Mouse (Mus musculus): ENCODE results near the gene Tia1. TPM values are rescaled to one million over a fixed set of nuclear protein-coding genes. Genes with fewer than 3 reads are reported as not detected.

Tia1 gene
- total RNA-seq, 2 experiments from 2014 or later = 18.1 to 26.4 TPM

- DNase-seq = no peak
- intact Hi-C loops (cut with DNase I) = no loop called here
Observed at GRCm38 (mm10) chr6:86419239-86419638, 15.2 kb downstream of the Tia1 start.

DNA sequence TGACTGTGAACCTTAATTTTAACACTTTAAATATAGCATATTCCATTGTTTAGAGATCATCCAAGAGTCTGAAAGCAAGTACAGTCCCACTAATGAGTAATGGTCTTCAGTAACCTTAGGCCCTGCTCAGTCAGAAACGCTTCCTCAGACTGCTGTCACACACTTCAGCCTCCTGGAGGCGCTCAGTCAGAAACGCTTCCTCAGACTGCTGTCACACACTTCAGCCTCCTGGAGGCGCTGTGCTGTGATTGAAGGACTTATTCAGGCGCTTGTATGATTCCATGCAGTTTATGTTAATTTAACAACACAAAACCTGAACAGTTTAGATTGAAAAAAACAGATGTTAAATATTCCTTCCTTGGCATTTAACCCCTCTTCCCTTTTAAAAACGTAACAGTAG lies 16.5 kb downstream of the Tia1 start:
- intact Hi-C loops (cut with DNase I) = no loop called here
- DNase-seq = no peak

DNA sequence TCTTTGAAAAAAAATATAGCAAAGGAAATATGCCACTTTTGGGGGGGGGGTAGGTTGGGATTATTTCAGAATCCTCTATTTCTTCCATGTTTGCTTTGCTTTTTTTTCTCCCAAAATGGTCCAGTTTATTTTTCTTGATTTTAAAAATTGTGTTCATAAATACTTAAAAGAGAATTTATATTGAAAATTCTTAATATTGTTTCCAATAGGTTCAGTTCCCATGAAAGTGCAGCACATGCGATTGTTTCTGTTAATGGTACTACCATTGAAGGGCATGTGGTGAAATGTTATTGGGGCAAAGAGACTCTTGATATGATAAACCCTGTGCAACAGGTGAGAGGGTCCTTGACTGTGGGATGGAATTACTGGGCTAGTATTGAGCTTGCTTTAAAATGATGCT lies 22.3 kb downstream of the Tia1 start, which contains the start of gene Gm44790:
TSS of gene Gm44790 (plus strand) at position 301 of the 400 bp plus-strand sequence.
- intact Hi-C loops (cut with DNase I) = no loop called here
- DNase-seq = no peak

GRCm38 (mm10) chr6:86431531-86431930 lies 27.5 kb downstream of the Tia1 start:
- intact Hi-C loops (cut with DNase I) = no loop called here
- no peak for DNase-seq

DNA sequence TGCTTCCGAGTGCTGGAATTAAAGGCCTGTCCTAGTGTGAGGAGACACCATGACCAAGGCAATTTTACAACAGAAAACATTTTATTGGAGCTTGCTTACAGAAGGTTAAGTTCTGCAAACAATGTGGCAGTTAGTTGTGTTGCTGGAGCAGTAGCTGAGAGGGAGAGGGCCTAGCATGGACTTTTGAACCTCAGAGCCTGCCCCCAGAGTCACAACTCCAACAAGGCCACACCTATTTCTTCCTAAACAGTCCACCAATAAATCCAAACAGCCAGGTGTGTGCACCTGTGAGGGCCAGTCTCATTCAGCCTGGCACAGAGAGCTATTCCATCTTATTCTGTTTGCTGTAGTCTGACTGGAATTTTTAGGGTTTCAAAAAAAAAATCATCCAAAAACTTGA lies 29.7 kb downstream of the Tia1 start:
- intact Hi-C loops (cut with DNase I) = no loop called here
- DNase-seq = no peak

DNA sequence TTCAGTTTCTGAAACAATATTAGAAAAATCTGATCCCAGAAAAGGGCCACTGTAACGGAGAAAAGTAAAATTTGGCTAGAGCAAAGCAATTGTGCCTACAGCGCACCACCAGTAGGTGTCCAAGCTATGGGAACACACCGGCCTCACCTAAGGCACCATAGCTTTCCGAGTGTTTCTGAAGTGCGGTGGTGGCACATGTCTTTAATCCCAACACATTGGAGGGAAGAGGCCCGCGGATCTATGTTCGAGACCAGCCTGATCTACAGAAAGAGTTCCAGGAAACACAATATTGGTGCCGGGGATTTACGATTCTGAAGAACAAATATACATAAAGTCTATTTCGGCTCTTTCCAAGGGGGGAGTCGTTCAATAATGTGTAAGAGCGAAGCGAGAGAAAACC lies 33.7 kb downstream of the Tia1 start:
- intact Hi-C loops (cut with DNase I) = loop anchor here (1.0 to 2.0 kb wide), 5 partner anchors 33 to 233 kb away; partner anchors contain the start of genes Fam136a and Tia1

DNA sequence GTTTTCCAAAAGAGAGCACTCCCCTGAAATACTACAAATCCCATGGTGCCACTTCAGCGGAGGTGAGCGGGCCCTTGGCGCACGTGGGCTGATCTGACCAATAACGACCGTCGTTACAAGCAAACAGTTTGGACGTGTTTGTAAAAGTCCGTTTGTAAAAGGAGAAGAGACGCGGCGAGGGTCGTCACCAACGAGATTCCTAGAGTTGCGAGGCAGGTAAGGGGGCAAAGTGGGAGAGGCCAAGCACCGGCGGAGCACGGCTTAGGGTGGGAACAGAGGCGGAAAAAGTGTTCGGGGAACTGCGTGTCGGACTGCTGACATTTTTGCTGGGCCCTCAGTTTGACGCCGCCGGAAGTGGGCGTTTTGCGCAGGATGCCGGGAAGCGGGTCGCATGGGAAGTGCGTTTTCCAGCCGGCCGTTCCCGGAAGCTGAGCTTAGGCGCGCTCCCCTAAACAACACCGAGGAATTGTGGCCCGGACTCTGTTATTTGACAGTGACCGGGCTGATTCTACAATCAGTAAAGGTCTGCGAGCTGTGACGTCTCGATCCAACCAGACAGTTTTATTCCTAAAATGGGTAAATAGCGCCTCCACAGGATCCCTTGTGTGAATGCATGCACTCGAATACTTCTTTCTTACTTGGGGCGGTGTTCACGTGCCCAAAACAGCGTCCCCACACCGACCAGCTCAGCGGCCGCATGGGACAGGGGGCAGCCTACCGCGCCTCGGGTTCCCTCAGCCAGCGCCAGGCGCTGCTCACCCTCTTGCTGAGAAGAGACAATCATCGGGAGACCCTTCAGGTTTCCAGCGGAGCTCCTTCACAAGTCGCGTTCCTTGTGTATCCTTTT lies 34.5 kb downstream of the Tia1 start, which contains the start of gene C87436:
TSS of gene C87436 (plus strand) at position 103 of the 847 bp plus-strand sequence.
- DNase-seq = peak; percentile 96 to 98
- intact Hi-C loops (cut with DNase I) = loop anchor here (1.0 to 2.0 kb wide), 5 partner anchors 32 to 232 kb away; partner anchors contain the start of genes Fam136a and Tia1

More for the DNA sequence above, 33.7 kb downstream of the Tia1 start:
- peak in 1 of 2 experiments; percentile 41 for DNase-seq

GRCm38 (mm10) chr6:86439119-86439496 lies 35.1 kb downstream of the Tia1 start:
- intact Hi-C loops (cut with DNase I) = loop anchor here (2.0 kb wide), 4 partner anchors 32 to 232 kb away; partner anchors contain the start of genes Fam136a and Tia1
- DNase-seq = no peak

GRCm38 (mm10) chr6:86439531-86439930 lies 35.5 kb downstream of the Tia1 start:
- intact Hi-C loops (cut with DNase I) = loop anchor here (2.0 kb wide), 4 partner anchors 31 to 231 kb away; partner anchors contain the start of genes Fam136a and Tia1
- no peak for DNase-seq

DNA sequence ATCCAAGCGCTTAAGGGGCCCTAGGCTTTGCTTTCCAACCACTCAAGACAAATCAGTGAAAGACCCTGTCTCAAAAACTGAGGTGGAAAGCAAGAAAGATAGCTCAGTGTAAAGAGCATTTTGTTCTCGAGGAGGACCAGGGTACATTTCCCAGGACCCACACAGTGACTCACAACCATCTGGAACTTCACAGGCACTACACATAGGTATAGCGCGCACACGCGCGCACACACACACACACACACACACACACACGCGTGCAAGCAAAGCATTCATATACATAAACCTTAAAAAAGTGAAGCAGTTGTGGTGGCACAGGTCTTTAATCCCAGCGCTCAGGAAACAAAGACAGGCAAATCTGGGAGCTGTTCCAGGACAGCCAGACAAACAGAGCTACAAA lies 37.6 kb downstream of the Tia1 start:
- DNase-seq = no peak
- intact Hi-C loops (cut with DNase I) = no loop called here

DNA sequence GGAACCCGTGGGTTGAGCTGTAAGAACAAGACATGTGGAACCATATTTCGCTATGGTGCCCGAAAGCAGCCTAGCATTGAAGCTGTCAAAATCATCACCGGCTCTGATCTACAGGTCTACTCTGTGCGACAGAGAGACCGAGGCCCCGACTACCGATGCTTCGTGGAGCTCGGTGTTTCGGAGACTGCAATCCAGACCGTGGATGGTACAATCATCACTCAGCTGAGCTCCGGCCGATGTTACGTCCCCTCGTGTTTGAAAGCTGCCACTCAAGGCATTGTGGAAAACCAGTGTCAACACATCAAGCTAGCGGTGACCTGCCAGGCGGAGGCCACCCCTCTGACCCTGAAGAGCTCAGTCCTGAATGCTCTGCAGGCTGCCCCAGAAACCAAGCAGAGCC lies 41.5 kb downstream of the Tia1 start:
- intact Hi-C loops (cut with DNase I) = no loop called here
- no peak for DNase-seq

DNA sequence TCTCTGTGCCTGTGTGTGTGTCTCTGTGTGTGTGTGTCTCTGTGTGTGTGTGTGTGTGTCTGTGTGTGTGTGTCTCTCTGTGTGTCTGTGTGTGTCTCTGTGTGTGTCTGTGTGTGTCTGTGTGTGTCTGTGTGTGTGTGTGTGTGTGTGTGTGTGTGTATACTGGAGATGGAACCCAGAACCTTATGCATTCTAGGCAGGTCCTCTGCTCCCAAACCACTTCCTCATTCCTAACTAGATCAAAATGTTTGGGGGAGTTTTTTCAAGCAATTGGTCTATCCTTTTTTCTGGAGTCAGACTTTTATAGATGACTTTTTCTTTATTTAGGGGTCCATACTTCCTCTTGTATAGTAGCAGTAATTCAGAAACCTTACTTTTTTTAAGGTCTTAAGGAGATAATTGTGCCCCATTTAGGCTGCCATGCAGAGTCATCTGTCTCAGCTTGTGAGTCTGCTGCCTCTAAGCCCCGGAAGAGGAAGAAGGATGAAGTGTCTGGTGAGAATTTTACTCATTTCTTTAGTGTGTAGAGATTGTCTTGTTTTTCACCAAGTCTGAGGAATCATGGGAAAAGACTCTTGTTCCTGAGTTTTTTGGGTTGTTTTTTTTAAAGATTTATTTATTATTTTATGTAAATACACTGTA lies 43.0 kb downstream of the Tia1 start:
- DNase-seq = no peak
- intact Hi-C loops (cut with DNase I) = no loop called here

DNA sequence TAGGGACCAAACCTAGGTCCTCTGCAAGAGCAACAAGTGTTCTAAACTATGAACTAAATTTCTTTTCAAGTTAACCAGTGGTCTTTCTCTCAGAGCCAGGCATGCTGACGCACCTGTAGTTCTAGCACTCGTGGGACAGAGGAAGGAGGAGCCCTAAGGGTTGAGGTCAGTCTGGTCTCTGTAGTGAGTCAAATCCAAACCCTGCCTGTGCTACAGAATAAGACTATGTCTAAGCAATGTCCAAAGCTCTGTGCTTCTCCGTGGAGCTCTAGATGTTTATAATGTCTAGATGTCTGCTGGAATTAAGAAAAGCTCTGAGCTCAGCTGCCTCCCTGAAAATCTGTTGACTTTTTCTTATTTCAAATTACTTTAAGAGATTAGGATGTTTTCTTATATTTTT lies 52.7 kb downstream of the Tia1 start:
- no peak for DNase-seq
- intact Hi-C loops (cut with DNase I) = no loop called here

- intact Hi-C loops (cut with DNase I) = no loop called here
- no peak for DNase-seq
Observed at GRCm38 (mm10) chr6:86463079-86463478, 59.1 kb downstream of the Tia1 start.

GRCm38 (mm10) chr6:86471317-86471716 lies 67.3 kb downstream of the Tia1 start:
- DNase-seq = peak in 1 of 2 experiments; percentile 6
- intact Hi-C loops (cut with DNase I) = loop anchor here (1.0 to 2.0 kb wide), 3 partner anchors 33 to 197 kb away; partner anchors contain the start of genes C87436 and Mxd1

- DNase-seq = no peak
- intact Hi-C loops (cut with DNase I) = loop anchor here (1.0 to 2.0 kb wide), 5 partner anchors 25 to 197 kb away; partner anchors contain the start of genes C87436, Mxd1 and Pcbp1
Observed at GRCm38 (mm10) chr6:86471760-86472099, 67.7 kb downstream of the Tia1 start.

DNA sequence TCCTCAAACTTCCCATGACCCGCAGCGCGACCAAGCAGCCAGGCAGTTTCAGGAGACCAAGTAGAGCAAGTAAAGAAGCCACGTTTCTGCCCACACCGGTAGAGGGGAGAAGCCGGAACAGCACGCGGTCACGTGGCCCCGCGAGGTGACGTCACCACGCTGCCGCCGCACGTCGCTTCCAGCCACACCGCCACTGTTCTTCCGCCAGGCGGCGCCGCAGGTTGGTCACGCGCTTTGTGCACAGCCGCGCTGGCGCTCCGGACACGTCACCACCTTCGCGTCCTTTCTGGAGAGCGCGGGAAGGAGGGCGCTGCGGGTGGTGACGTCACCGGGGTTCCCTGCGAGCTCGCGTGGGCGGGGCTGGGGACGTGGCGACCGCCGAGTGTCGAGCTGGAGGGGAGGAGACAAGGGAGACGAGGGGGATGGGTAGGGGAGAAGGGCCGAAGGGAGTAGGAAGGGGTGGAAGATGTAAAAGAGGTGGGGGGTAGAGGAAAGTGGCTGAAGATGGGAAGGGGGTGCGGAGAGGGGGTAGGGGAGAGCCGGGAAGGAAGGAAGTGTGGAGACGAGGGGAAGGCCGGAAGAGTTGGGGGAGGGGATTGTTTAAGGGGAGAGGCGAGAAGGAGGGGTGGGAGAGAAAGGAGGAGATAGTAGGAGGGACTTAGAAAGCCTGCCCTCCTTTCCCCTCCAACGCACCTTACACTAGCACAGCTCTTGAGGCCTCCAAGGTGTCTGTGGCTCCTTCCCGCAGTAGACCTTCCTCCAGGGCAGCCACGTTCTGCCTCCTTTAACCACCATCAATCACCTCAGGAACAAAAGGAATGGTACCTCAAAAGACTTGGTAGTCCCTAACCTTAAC lies 68.3 kb downstream of the Tia1 start:
- peak; percentile 100 for DNase-seq
- intact Hi-C loops (cut with DNase I) = loop anchor here (1.0 to 2.0 kb wide), 2 partner anchors 24 to 54 kb away; partner anchors contain the start of gene Pcbp1

DNA sequence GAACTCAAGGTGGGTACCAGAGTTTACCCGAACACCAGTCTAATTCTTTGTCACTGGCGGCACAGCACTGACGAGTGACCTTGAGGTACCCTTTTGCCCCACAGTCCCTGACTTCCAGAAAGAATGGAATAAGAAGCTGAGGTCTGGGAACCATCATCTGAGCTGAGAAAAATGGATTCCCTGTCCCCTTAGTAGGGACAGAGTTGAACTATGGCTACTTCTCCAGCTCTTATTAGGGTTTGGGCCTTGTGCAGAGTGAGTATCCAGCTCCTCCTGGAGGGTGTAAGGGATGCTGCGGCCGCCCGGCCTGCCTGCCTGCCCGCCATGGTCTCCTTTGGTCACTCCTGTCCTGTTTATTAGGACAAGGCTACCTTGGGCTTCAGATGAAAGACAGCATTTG lies 69.1 kb downstream of the Tia1 start:
- intact Hi-C loops (cut with DNase I) = loop anchor here (2.0 kb wide), 1 partner anchor 24 kb away; no protein-coding TSS in a partner anchor
- peak in 1 of 2 experiments; percentile 34 for DNase-seq

GRCm38 (mm10) chr6:86474072-86474471 lies 70.1 kb downstream of the Tia1 start:
- no peak for DNase-seq
- intact Hi-C loops (cut with DNase I) = no loop called here

DNA sequence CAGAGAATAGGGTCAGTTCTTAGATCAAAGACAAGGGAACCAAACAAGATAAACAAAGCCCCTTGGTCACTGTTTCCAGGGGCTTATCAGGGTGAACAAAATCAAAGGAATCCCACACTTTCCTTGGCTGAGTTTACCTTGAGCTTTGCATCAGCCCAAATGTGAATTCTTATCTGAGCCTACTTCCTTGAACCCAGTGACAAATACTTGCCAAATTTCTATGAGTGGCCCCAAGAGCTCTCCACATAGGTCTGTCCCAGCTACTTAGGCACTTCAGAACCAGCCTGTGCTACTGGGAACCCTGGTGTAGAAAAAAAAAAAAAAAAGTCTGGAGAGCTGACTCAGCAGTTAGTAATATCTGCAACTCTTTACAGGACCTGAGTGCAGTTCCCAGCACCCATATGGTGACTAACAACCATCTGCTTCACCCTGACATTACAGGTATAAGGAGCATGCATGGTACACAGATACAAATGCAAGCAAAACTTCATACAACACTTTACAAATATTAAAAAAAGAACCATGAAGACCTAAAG lies 70.7 kb downstream of the Tia1 start:
- no peak for DNase-seq
- intact Hi-C loops (cut with DNase I) = no loop called here
